Mouse (Mus musculus) heart, embryonic 15.5 days (tissue): ENCODE data around the gene Mcts2. TPM values are rescaled to one million over a fixed set of nuclear protein-coding genes. Genes with fewer than 3 reads are reported as not detected.

Source experiments
- ATAC-seq: fragments of 200-750 bp; cut with Nextera tagmentation; replicated peaks from 2 replicates; pipeline ENCODE4 v1.8.0; 2017; ENCODE audit warnings: low read depth, moderate TSS enrichment; ENCODE audit not compliant: insufficient number of reproducible peaks, insufficient read depth, low FRiP score
- H3K27ac ChIP-seq: fragments of 300-500 bp; sonication (generic); 2 replicates; pipeline ENCODE4 v1.5.1; 2015; ENCODE audit warnings: mild to moderate bottlenecking, inconsistent platforms
- H3K27me3 ChIP-seq: fragments of 300-500 bp; sonication (generic); 2 replicates; pipeline ENCODE4 v1.6.1; 2015; ENCODE audit warnings: inconsistent platforms
- H3K36me3 ChIP-seq: fragments of 300-500 bp; sonication (generic); 2 replicates; pipeline ENCODE4 v1.6.1; 2015; ENCODE audit warnings: mild to moderate bottlenecking, inconsistent platforms
- H3K4me1 ChIP-seq: fragments of 300-500 bp; sonication (generic); replicated peaks from 2 replicates; pipeline ENCODE4 v1.6.1; 2015; ENCODE audit warnings: inconsistent platforms
- H3K4me2 ChIP-seq: fragments of 300-500 bp; sonication (generic); 2 replicates; pipeline ENCODE4 v1.6.1; 2015; ENCODE audit warnings: inconsistent platforms, mild to moderate bottlenecking, moderate library complexity
- H3K4me3 ChIP-seq: fragments of 300-500 bp; sonication (generic); 2 replicates; pipeline ENCODE4 v1.5.1; 2015; ENCODE audit warnings: mild to moderate bottlenecking, inconsistent platforms
- H3K9ac ChIP-seq: fragments of 300-500 bp; sonication (generic); 2 replicates; pipeline ENCODE4 v1.6.1; 2015; ENCODE audit warnings: mild to moderate bottlenecking, inconsistent platforms
- H3K9me3 ChIP-seq: fragments of 300-500 bp; sonication (generic); replicated peaks from 2 replicates; pipeline ENCODE4 v1.6.1; 2016; ENCODE audit warnings: inconsistent platforms
- WGBS: fragments of 180-500 bp; shearing (Covaris S2); methylation state at CpG from one replicate; pipeline ENCODE4 v1.1.7; 2015; ENCODE audit warnings: mixed read lengths; 5-methylcytosine and 5-hydroxymethylcytosine counted together
- polyA plus RNA-seq: library from polyadenylated mRNA; unstranded; fragments of >200 nt; fragmentation: Nextera tagmentation; extraction: Ambion mirVana; gene quantifications from 2 replicates; pipeline ENCODE4 v1.2.1, GENCODE M21; 2015

Gene Mcts2
- polyA plus RNA-seq, 1 experiment from 2014 or later = 20.3 TPM

DNA sequence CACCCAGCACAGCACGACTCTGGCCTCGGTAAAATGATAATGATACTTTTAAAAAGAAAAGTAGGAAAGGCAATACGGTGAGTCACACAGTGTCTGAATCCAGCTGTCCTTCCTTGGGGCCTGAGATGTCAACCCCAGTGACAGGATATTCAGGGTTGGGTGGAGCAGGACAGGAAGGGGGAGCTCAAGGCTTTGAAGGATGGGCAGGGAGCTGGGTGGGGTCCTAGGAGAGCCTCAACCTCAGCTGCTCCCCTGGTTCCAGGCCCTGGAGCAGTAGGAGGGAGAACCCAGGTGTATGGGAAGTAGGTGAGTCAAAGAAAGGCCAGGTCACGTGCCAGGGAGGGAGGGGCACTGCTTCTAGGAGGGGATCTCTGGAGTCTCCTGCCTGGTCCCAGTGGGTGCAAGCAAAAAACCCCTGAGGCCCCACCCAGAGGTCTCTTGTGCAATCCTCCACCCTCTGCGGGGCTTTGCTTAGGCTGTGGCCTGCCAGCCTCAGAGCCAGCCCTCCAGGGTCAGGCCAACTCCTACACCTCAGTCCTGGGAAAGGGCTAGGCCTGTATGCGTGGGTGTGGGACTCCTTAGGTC lies 40.0 kb downstream of the Mcts2 start:
- Histone ChIP-seq H3K4me3 (no peak overlapping the region), H3K36me3 (no peaks in the 10 kb centered on the region), H3K27me3 (no peaks in the 10 kb centered on the region; the same call in 1 of the 2 replicates), H3K9me3 (no peaks in the 10 kb centered on the region), H3K4me1 (peaks cover 47% of the 10 kb centered on the region), H3K4me2 (no peak overlapping the region), H3K9ac (no peak overlapping the region), H3K27ac (peak overlapping the region; percentile 78)
- ATAC-seq = no peak
- 51% methylated on average over 6 of the region's 6 CpGs for WGBS

DNA sequence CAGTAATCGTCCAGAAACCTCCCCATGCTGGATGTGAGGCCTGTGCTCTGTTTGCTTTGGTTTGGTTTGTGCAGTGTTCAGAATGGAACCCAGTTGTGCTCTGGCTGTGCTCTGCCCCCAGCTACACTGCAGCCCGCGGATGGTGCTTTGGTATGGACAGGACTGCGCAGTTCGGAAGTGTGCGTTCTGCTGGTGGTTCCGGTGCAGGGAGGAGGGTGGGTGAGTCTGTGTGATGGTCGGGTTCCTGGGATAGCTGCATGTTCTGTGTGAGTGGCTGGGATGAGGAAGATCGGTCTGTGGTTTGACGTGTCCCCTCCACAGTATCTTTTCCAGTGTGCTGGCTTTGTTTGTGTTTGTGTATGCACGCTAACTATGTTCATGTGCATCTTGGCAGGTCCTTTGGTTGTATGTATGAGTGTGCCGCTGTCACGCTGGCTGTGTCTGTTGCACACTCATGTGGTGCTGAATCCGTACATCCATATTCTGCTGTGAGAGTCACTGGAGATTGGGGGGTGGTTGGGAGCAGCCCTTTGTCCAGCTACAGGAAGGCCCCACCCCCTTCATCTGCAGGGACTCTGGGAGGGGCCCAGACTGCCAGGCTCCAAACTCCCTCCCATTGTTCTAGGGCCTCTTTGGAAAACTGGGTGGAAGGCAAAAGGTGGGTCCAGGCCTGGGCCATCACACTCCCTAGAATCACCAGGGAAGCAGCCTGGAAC lies 41.1 kb downstream of the Mcts2 start:
- ATAC-seq = no peak; the same call in 1 of the 2 replicates
- no peaks in the 10 kb centered on the region; the same call in 1 of the 2 replicates for H3K27me3 ChIP-seq
- 82% methylated on average over 14 of the region's 14 CpGs for WGBS
- H3K9me3 ChIP-seq = no peaks in the 10 kb centered on the region
- no peak overlapping the region for H3K4me2 ChIP-seq
- no peaks in the 10 kb centered on the region for H3K36me3 ChIP-seq
- H3K9ac ChIP-seq = no peak overlapping the region
- no peak overlapping the region for H3K4me3 ChIP-seq
- peaks cover 47% of the 10 kb centered on the region for H3K4me1 ChIP-seq
- H3K27ac ChIP-seq = peak overlapping the region; percentile 78

DNA sequence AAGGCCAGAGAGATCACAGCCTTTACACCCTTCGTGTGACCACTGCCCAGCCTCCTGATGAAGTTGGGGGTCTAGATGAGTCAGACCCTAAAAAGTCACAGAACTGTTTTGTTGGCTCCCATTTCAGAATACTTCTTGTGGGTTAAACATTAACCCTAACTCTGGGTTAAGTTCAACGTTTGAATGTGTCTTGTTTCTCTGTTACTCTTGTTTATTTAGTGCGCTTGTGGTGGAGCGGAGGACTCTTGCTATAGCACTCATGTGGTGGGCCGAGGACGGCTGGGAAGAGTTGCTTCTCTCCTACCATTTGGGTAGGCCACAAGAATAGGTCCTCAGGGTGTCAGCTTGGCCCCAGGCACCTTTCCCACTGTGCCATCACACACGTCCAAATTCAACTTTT lies 41.8 kb downstream of the Mcts2 start:
- WGBS = 81% methylated on average over 7 of the region's 7 CpGs
- no peaks in the 10 kb centered on the region; the same call in 1 of the 2 replicates for H3K27me3 ChIP-seq
- no peak overlapping the region for H3K9ac ChIP-seq
- H3K27ac ChIP-seq = peak overlapping the region; percentile 78
- no peaks in the 10 kb centered on the region for H3K36me3 ChIP-seq
- peaks cover 51% of the 10 kb centered on the region for H3K4me1 ChIP-seq
- H3K4me3 ChIP-seq = no peak overlapping the region
- ATAC-seq = no peak
- H3K4me2 ChIP-seq = no peak overlapping the region
- H3K9me3 ChIP-seq = no peaks in the 10 kb centered on the region

DNA sequence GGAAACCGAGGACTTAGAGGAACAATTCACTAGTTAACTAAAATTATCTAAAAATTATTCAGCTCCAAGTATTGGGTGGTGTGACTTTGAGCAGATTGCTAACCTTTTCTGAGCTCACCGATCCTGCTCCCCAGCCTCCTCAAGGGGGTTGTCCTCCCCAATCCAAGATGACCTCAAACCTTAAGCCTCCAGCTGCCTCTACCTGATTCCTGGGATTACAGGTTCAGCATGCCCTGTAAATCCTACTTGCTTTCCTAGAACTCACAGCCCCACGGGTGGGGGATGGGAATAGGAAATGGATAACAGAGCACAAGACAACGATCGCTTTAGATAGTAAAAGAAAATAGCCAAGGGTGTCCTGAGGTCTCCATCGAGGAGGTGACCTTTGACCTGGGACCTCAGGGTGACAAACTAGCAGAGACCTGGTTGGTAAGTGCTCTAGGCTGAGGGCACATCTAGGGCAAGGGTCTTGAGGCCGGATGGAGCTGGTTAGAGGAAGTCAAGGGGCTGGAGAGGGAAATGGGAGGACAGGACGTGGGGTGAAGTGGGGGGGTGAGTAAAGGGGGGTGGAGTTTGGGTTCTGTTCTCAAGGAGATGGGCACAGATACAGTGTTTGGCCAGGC lies 42.3 kb downstream of the Mcts2 start:
- H3K4me1 ChIP-seq = peaks cover 51% of the 10 kb centered on the region
- peak; percentile 50 for ATAC-seq
- H3K4me3 ChIP-seq = no peak overlapping the region
- H3K27me3 ChIP-seq = no peaks in the 10 kb centered on the region
- 32% methylated on average over 8 of the region's 8 CpGs for WGBS
- peak overlapping the region; percentile 14; the same call in 1 of the 2 replicates for H3K4me2 ChIP-seq
- no peaks in the 10 kb centered on the region for H3K36me3 ChIP-seq
- H3K9ac ChIP-seq = no peak overlapping the region
- peak overlapping the region; percentile 78 for H3K27ac ChIP-seq
- H3K9me3 ChIP-seq = no peaks in the 10 kb centered on the region

DNA sequence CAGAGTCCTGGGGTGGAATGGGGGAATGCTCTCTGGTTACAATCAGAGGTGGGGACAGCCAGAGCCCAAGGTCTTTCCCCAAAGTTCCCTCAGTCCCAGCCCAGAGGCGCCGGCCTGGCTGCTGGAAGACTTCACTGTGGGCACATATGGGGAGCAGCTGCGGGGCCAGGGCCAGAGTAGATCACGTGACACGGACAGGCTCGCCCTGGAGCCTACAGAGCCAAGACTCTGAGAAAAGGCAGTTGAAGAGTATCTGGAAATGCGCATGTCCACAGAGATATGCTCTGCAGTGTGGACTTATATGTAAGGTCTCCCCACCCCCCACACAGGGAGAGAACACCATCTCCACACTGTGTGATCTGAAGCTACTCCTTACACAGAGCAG lies 42.8 kb downstream of the Mcts2 start:
- H3K36me3 ChIP-seq = no peaks in the 10 kb centered on the region
- 19% methylated on average over 7 of the region's 7 CpGs for WGBS
- H3K4me2 ChIP-seq = peak overlapping the region; percentile 14; the same call in 1 of the 2 replicates
- no peaks in the 10 kb centered on the region for H3K27me3 ChIP-seq
- peak overlapping the region; percentile 78 for H3K27ac ChIP-seq
- no peak overlapping the region for H3K4me3 ChIP-seq
- no peak overlapping the region for H3K9ac ChIP-seq
- peaks cover 52% of the 10 kb centered on the region for H3K4me1 ChIP-seq
- ATAC-seq = peak; percentile 82
- H3K9me3 ChIP-seq = no peaks in the 10 kb centered on the region

DNA sequence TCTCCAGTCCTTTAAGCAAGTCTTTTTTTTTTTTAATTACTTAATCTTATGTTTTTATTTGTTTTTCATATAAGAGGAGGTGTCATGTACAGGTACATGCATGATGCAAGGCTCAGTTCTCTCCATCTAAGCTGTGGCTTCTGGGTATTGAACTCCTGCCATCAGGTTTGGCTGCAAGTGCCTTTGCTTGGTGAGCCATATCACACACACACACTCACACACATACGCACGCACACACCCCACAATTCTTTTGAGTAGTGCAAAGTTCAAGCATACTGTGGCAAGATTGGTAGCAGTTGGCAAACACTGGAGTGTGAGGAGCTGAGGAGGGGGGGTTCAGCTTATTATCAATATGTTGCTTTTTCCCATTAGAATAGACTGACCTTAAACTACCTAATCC lies 46.4 kb downstream of the Mcts2 start:
- Histone ChIP-seq H3K27me3 (no peaks in the 10 kb centered on the region), H3K9me3 (no peaks in the 10 kb centered on the region), H3K4me3 (no peak overlapping the region), H3K4me1 (peaks cover 60% of the 10 kb centered on the region), H3K9ac (no peak overlapping the region), H3K36me3 (no peaks in the 10 kb centered on the region), H3K4me2 (no peak overlapping the region), H3K27ac (no peak overlapping the region)
- 88% methylated on average over 2 of the region's 2 CpGs for WGBS
- no peak for ATAC-seq

DNA sequence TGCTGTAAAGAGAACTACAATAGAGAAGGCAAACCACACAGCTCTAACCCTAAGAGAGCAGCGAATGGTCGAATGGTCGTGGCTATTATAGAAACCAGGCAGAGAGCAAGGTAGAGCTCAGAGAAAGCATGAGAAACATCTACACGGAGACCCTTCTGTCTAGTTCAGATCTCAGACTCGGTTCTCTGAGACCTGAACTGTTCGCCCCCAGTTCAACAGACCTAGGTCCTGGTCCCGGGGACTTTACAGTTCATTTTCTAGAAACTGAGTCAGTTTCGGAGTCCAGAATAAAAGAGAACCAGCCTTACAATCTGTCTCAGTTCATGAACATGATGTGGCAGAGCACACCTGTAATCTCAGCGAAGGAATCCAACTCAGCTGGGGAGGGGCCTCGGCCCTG lies 47.7 kb downstream of the Mcts2 start:
- peak overlapping the region; percentile 78 for H3K27ac ChIP-seq
- no peaks in the 10 kb centered on the region for H3K9me3 ChIP-seq
- WGBS = 21% methylated on average over 10 of the region's 10 CpGs
- no peak for ATAC-seq
- H3K4me3 ChIP-seq = peak overlapping the region; percentile 57
- H3K27me3 ChIP-seq = no peaks in the 10 kb centered on the region
- H3K4me2 ChIP-seq = peak overlapping the region; percentile 73
- peak overlapping the region; percentile 72 for H3K9ac ChIP-seq
- peaks cover 60% of the 10 kb centered on the region for H3K4me1 ChIP-seq
- H3K36me3 ChIP-seq = no peaks in the 10 kb centered on the region

DNA sequence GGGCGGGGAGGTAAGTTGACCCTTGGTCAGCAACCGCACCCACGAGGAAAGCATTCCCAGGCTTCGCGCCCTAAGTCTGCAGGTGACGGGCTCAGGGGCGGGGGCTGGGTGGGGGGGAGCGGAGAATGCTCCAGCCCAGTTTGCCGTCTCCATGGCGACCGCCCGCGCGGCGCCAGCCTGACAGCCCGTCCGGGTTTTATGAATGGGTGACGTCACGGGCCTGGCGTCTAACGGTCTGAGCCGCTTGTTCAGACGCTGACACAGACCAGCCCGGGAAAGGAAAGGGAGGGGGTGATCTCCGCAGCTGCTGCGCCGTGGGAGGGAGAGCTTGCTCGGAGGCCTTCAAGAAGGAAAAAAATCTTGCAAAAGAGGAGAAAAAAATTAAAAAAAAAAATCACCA lies 48.1 kb downstream of the Mcts2 start:
- Histone ChIP-seq H3K4me1 (peaks cover 60% of the 10 kb centered on the region), H3K4me3 (peak overlapping the region; percentile 57), H3K36me3 (no peaks in the 10 kb centered on the region), H3K27ac (peak overlapping the region; percentile 86), H3K4me2 (peak overlapping the region; percentile 73), H3K9me3 (no peaks in the 10 kb centered on the region), H3K27me3 (no peaks in the 10 kb centered on the region), H3K9ac (peak overlapping the region; percentile 72)
- 0% methylated on average over 28 of the region's 28 CpGs for WGBS
- peak; percentile 83 for ATAC-seq

DNA sequence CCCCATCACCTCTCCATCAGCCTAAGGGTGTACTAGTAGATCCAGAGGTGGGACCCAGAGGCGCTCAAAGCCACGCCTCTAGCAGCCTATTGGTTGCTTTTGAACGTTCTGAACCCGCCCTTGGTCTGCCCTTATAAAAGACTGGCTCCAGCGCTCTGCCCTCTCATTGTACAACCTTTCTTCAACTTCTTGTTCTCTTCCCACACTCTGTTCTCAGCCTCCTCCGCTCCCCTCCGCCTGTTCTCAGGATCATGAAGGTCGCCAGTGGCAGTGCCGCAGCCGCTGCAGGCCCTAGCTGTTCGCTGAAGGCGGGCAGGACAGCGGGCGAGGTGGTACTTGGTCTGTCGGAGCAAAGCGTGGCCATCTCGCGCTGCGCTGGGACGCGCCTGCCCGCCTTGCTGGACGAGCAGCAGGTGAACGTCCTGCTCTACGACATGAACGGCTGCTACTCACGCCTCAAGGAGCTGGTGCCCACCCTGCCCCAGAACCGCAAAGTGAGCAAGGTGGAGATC lies 49.3 kb downstream of the Mcts2 start, which contains the start of gene Id1:
Id1 (plus strand) TSS at position 162 of the 512 bp plus-strand sequence.
- H3K27me3 ChIP-seq = no peaks in the 10 kb centered on the region
- H3K4me3 ChIP-seq = peak within 1 kb of the TSS; percentile 57
- H3K9me3 ChIP-seq = no peaks in the 10 kb centered on the region
- no peaks in the 10 kb centered on the region for H3K36me3 ChIP-seq
- peaks cover 66% of the 10 kb centered on the region for H3K4me1 ChIP-seq
- H3K27ac ChIP-seq = peak within 1 kb of the TSS; percentile 86
- H3K4me2 ChIP-seq = peak within 1 kb of the TSS; percentile 73
- ATAC-seq = peak; percentile 72
- H3K9ac ChIP-seq = peak within 1 kb of the TSS; percentile 72
- 0% methylated on average over 28 of the region's 28 CpGs for WGBS

DNA sequence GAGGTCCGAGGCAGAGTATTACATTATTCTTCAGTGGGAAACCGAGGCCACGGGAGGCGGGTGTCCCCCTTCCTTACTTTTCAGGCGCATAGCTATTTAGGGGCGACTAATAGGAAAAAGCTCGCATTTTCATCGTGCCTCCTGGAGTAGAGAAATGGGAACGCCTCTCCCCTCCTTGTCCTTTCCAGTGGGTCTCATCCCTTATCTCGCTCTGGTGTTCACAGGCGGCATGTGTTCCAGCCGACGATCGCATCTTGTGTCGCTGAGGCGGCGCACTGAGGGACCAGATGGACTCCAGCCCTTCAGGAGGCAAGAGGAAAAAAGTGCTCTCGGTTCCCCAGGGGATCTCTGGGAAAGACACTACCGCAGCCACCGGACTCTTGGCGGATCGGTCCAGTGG lies 49.9 kb downstream of the Mcts2 start:
- H3K9ac ChIP-seq = peak overlapping the region; percentile 72
- no peaks in the 10 kb centered on the region for H3K27me3 ChIP-seq
- no peak for ATAC-seq
- under 1% methylated on average over 22 of the region's 22 CpGs for WGBS
- no peaks in the 10 kb centered on the region for H3K9me3 ChIP-seq
- no peaks in the 10 kb centered on the region for H3K36me3 ChIP-seq
- H3K27ac ChIP-seq = peak overlapping the region; percentile 86
- peaks cover 72% of the 10 kb centered on the region for H3K4me1 ChIP-seq
- peak overlapping the region; percentile 73 for H3K4me2 ChIP-seq
- H3K4me3 ChIP-seq = peak overlapping the region; percentile 57
